Mouse (Mus musculus) testis, adult 2 months (tissue): ENCODE data around the gene Stk38.

Source experiments
- CTCF ChIP-seq: fragments of 200-500 bp; IDR thresholded peaks from 2 replicates; pipeline ENCODE4 v1.5.1; 2012; ENCODE audit warnings: low read depth, mild to moderate bottlenecking, inconsistent platforms, low read length, moderate library complexity; ENCODE audit not compliant: control insufficient read depth, insufficient read depth, insufficient replicate concordance
- POLR2A ChIP-seq: fragments of 200-500 bp; IDR thresholded peaks from 2 replicates; pipeline ENCODE4 v1.6.1; 2012; ENCODE audit warnings: low read depth, mild to moderate bottlenecking, inconsistent platforms, low read length, moderate library complexity; ENCODE audit not compliant: control insufficient read depth

DNA sequence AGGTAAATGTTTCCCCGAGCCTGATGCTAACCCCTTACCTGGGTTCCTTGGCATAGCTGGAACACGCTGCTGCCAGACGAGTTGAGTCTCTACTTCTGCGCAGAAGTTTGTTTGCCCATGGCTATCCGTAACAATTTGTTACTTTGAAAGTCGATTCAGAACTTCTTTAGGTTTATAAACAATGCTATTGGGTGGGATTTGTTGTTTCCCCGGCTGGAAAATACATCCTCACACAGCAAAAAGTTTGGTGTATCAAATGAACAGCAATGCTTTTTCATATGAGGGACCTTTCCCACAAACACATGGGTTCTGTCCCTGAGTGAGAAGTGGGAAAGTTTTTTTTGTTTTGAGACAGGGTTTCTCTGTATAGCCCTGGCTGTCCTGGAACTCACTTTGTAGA, 64.1 kb downstream of the Stk38 start, which contains the start of gene Pxt1:
- TF ChIP-seq CTCF (no peak), POLR2A (no peak)
